Mouse (Mus musculus): ENCODE measurements around the gene Synpo2l.

- TF ChIP-seq POLR2A (IDR thresholded peaks at IDR 0.05; ENCODE audit: borderline replicate concordance, extremely low read depth, insufficient read depth, insufficient read length, poor library complexity, severe bottlenecking) = no peak
- TF ChIP-seq CTCF (IDR thresholded peaks at IDR 0.05; ENCODE audit: borderline replicate concordance, extremely low read depth, insufficient read depth, insufficient read length) = no peak
These were observed 49.9 kb downstream of the Synpo2l start for GRCm38 (mm10) chr14:20618211-20618610.

All from brain, embryonic 14.5 days (tissue).